Mouse (Mus musculus) gastrocnemius, adult 8-10 months (tissue): ENCODE measurements around the gene Prrt2. TPM values are rescaled to one million over a fixed set of nuclear protein-coding genes. Genes with fewer than 3 reads are reported as not detected.

Experiments used
- DNase-seq, 2 experiments: peaks; one replicate each; pipeline ENCODE4 v3.0.0; 2022; ENCODE audit warnings: low spot score in 2 of 2
- microRNA-seq: library from miRNA; unstranded; fragments of <30 nt; microRNA quantifications from one replicate; pipeline ENCODE4 v1.2.0, GENCODE M21; 2022
- total RNA-seq, 4 experiments: library from RNA; stranded (reverse); gene quantifications; 2 replicates each; pipeline ENCODE4 v1.2.4; 2022

Prrt2 gene
- total RNA-seq, 4 experiments from 2014 or later: 0.31 to 0.72 (median 0.65) TPM; not detected in 1

DNA sequence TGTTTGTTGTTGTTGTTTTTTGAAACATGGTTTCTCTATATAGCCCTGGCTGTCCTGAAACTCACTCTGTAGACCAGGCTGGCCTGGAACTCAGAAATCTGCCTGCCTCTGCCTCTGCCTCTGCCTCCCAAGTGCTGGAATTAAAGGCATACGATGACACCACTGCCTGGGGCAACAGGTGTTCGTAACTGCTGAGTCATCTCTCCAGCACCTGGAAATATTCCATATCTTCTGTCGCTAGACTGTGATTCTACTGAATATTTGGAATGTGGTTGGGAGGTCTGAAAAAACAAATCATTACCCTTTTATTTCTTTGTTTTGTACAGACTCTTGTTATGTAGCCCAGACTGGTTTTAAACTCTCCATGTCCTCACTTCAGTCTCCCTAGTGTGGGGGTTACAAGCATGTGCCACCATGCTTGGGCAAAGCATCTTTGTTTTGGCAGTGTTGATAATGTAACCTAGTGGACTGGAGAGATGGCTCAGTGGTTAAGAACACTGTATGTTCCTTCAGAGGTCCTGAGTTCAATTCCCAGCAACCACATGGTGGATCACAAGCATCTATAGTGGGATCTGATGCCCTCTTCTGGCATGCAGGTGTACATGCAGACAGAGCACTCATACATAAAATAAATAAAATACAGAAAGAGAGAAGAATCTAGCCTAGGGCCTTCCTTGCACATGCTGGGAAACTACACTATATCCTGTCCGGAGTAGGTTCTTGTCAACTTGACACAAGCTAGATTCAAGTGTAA lies 16.7 kb downstream of the Prrt2 start:
- no peak for DNase-seq

DNA sequence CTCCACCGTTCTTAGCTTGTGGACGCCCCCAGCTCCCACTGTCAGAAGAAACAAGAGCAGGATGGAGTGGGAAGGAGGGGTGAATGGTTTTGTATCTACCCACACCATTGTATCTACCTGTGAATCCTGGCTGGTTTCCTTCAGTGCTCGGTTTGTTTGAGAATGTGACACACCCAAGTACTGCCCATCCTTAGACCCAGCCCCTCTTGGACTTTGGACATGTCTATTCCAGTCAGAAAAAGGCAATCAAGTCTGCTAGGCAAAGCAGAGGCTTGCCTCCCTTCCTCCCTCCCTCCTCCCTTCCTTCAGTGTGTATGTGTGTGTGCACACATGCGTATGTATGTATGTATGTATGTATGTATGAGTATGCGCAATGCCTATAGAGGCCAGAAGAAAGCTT lies 17.4 kb downstream of the Prrt2 start:
- DNase-seq: no peak

DNA sequence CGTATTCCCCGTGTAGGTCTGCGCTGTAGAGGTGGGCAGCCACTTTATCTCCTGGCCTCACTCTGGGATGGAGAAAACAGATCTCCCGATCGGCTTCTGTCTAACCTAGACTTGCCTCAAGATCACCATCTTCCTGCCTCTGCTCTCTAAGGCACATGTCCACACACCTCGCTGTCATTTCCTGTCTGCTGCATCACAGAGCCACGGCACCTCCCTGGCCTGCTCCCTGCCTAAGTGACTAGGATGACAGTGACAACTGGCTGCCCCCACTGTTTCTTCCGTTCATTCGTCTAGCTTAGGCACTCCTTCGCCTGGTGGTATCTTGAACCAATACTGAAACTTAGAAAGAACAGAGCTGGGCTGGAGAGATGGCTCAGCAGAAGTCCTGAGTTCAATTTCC lies 21.4 kb downstream of the Prrt2 start:
- DNase-seq: no peak

DNA sequence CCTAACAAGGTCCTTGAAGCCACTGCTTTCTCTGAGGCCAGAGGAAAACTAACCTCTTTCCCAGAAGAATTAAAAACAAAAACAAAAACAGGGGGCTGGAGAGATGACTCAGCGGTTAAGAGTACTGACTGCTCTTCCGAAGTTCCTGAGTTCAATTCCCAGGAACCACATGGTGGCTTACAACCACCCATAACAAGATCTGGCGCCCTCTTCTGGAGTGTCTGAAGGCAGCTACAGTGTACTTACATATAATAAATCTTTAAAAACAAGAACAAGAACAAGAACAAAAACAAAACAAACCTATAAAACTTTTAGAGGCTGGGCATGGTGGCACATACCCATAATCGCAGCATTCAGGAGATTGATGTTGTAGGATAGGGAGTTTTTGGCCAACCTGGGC lies 24.6 kb downstream of the Prrt2 start:
- DNase-seq: no peak

DNA sequence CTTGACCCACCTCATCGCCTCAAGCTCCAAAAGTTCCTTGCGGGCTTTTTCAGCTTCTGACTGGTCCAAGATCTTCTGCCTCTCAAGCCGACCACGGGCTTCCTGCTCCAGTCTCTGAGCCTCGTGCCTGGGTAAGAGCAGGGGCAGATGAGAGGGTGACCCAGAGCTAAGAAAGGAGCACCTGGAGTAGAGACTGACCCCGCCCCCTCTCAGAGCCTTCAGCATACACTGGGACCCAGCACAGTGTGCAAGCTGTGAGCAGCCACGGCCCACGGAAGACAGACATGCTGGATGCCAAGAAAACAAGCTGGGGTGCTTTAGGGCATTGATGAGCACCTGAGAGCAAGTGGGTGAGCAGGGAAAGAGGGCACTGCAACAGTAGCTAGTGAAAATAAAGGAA lies 32.2 kb downstream of the Prrt2 start:
- no peak for DNase-seq

DNA sequence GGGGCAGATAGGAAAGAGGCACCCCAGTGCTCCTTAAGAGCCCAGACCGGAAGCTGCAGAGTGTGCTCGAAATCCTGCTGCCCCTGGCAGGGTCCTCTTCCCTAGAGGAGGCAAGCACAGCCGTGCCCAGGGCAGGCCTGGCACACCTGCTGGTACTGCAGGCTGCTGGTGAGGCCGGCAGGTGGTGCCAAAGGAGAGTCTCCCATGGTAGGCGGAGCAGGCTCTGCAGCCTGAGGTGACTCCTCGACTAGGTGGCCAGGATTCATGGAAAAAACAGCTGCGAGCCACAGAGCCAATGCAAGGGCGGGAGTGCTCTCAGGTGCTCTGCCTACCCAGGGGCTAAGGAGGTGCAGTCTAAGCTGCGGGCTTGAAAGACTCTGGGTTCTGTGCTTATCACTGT lies 34.7 kb downstream of the Prrt2 start:
- DNase-seq: peak; percentile 54 to 69

DNA sequence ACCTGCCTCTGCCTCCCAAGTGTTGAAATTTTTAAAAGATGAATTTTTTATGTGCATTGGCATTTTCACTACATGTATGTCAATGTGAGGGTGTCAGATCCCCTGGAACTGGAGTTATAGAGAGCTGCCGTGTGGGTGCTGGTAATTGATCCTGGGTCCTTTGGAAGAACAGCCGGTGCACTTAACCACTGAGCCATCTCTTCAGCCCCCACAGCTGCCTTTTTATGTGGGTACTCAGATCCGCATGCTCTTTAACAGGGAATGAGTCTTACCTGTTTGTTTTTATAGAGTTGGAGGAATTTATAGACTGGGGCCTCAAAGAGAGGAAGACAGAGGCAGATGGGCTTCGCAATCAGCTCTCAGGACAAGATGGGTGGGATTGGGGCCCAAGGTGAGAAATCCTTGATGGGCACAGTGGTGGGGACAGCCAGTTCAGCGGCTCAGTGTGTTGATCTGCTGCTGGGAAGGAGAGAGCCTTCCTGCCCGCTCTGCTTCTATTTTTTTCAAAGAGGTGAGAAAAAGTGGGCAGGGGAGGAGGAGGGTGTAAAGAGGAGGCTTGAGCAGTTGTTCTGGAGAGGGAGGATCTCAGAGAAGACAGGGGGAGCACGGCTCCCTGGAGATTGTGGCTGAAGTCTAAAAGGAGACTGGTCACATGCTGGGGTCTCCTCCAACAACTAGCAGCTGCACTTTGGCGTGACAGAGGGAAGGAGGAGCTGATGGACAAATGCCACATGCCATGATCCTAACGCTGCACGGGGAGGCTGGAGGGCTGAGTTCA lies 36.2 kb downstream of the Prrt2 start:
- DNase-seq: no peak

DNA sequence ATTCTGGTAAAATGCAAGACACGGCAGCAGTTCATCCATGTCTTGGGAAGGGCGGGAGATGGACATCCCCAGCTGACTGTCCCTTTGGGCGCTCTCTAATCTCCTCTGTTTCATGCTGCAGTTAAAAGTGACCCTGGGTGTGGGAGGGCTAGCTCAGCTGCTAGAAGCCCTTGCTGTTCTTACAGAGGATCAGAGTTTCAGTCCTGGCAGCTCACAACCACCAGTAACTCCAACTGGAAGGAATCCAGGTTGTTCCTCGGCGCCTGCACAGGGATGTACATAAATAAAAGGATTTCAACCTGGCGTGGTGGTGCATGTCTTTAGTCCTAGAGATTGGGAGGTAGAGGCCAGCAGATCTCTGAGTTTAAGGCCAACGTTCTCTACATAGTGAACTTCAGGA lies 37.9 kb downstream of the Prrt2 start:
- no peak for DNase-seq

DNA sequence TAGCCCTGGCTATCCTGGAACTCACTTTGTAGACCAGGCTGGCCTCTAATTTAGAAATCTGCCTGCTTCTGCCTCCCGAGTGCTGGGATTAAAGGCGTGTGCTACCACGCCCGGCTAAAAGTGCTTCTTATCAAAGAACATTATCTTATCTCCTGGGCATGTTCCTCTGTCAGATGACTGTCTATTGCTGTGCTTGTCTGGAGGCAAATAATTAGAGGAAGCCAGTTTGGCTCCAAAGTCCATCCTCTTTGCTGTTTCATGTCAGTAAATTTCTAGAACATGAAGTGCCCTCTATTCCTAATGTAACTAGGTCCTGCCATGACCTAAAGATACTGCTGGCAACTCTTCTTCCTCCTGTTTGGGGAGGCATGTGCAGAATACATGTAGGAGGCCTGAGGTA lies 39.0 kb downstream of the Prrt2 start:
- DNase-seq: no peak

DNA sequence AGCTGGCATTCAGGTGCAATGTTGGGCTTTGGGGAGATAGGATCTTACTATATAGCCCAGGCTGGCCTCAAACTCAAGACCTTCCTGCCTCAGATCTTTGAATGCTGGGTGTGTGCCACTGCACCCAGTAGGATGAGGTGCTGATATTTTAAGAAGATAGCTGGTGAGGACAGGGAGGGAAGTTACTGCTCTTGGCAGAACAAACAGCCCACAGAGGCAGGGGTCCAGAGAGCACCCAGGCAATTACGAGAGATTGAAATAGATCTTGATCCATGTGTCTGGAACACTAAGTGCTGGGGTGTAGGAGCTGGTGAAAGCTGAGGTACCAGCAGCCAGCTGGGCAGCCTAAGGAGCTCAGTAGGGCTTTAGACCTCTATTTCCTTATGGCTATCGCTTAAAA lies 39.4 kb downstream of the Prrt2 start:
- peak in 1 of 2 experiments; percentile 29 for DNase-seq

DNA sequence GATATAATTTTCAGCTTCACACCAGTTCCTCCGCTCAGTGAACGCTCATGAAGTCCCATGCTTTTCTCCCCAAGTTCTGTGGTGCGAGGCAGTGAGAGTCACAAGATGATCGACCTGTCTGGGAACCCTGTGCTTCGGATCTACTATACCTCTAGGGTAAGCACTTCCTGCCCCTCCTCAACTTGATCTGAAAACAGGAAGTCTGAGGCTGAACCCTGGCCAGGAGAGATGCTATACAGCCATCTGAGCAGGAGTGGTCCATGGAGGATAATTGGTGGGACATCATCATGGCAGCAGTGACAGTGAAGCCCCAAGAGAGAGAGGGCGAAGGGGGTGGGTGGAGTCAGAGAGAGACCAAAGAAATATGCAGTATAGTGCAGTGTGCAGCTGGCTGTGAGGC lies 42.2 kb downstream of the Prrt2 start:
- no peak for DNase-seq

DNA sequence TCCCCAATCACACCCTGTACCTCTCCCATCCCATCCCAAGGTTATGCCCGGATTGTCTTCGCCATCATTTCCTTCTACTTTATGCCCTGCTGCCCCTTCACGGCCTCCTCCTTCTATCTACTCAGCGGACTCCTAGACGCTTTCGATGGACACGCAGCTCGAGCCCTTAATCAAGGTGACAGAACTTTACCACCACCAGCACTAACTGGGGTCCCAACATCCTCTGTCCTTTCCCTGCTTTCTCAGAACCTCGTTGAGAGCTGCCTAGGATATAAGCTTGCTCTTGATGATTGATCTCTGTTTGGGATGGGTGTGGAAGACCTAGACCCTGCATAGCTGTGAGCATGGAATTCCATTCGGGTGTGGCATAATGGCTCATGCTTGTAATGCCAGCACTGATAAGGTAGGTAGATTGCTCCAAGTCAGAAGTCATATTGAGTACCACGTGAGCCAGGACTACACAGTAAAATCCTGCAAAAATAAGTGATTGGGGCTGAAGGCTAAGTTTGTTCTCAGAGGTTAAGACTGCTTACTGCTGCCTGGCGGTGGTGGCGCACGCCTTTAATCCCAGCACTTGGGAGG lies 44.0 kb downstream of the Prrt2 start:
- no peak for DNase-seq

DNA sequence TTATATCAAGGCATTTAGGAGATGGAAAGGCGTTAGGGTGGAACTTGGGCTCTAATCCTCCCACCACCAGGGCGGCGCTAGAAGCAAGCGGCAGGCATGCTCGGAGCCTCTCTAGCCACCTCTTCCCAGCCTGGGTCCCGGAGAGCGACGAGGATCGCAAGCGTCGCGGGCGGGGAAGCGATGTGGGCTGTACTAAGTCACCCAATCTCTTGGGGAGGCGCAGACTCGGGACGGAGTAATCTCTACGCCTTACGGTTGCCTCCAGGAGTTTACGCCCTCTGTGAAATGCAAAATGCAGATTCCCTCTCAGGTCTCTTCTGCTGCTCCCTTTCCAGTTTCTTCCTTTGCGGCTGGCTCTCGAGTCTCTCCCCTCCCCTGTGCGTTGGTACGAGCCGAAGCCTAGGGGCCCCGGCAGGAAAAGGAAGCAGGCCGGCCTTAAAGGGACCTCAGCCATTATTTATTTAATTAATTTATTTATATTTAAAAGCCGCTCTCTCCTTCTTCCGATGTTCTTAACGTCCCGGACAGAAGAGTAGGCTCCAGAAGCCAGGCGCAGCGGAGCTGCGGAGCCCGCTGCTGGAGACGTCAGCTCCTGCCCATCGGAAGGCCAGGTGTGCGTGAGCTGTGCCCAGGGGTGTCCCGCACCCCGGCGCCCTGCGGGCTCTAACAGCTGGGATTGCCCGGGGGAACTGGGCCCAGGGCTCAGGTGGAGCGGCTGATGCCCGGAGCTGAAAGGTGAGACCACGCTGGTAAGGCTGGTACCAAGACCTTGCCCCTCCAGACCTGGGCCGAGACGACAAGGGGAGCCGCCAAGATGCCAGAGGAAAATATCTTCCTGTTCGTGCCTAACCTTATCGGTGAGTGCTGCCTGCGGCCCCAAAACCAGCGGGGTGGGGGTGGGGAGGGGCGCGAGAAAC lies 44.8 kb downstream of the Prrt2 start, which contains the start of gene Cdiptos:
Gene Cdiptos (minus strand): TSS at position 149 of the 917 bp plus-strand sequence.
- peak; percentile 91 to 92 for DNase-seq

DNA sequence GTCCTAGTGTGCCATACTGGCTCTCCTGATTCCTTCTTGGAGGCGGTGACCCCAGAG lies 45.3 kb downstream of the Prrt2 start, which contains the start of gene Cdipt:
Gene Cdipt (plus strand): TSS at position 22 of the 57 bp plus-strand sequence.
- DNase-seq: no peak

DNA sequence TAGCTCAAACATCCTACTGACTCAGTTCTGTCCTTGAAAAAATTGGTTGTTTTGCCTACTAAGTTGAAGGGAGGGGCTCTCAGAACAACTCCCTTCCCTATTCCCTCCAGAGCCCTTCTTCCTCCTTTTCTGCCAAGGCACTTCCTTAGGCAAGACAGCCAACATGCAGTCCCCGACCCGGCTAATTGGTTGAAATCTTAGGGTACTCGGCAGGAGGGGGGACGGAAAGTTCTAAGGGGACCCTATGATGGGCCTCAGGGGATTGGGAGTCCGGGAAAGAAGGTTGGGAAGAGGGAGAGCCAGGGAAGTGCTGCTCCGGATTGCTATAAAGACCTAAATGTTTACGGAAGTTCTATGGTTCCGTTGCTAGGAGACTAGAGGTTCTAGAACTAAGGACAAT lies 45.5 kb downstream of the Prrt2 start:
- no peak for DNase-seq

Small RNA genes lying within 50 kb of the gene (microRNA-seq; reads per million reads assigned to microRNA genes)
- not detected for gene Gm44343

Other genes with a start within 250 kb of the Prrt2 start
- gene Ypel3, start 244.3 kb downstream of the Prrt2 start, total RNA-seq: 100 to 1,000 TPM in 1 of 4 experiments, 10 to 100 TPM in 3; 91.2 to 105 (median 95.6) TPM
- under 1 TPM; 0.17 to 0.48 (median 0.40) TPM for gene Tbx6, start 239.7 kb downstream of the Prrt2 start, total RNA-seq
- 10 to 100 TPM; 23.1 to 26.0 (median 24.8) TPM for gene Ppp4c, start 228.7 kb downstream of the Prrt2 start, total RNA-seq
- gene Fam57b, start 223.5 kb downstream of the Prrt2 start, total RNA-seq: 10 to 100 TPM; 49.5 to 78.2 (median 66.4) TPM
- gene 4930451I11Rik, start 189.6 kb downstream of the Prrt2 start, total RNA-seq: not detected
- not detected for gene Doc2a, start 173.8 kb downstream of the Prrt2 start, total RNA-seq
- gene Hirip3, start 159.2 kb downstream of the Prrt2 start, total RNA-seq: 1 to 10 TPM; 4.1 to 9.6 (median 5.1) TPM
- gene Ino80e, start 158.8 kb downstream of the Prrt2 start, total RNA-seq: 10 to 100 TPM in 3 of 4 experiments, 1 to 10 TPM in 1; 10.0 to 11.1 (median 10.5) TPM
- gene Taok2, start 136.5 kb downstream of the Prrt2 start, total RNA-seq: 10 to 100 TPM; 18.6 to 20.9 (median 20.0) TPM
- gene Tmem219, start 98.3 kb downstream of the Prrt2 start, total RNA-seq: 10 to 100 TPM in 3 of 4 experiments, 1 to 10 TPM in 1; 9.3 to 13.4 (median 12.0) TPM
- gene Kctd13, start 92.3 kb downstream of the Prrt2 start, total RNA-seq: 1 to 10 TPM; 1.2 to 4.0 (median 2.7) TPM
- gene Asphd1, start 71.6 kb downstream of the Prrt2 start, total RNA-seq: not detected
- gene Sez6l2, start 70.6 kb downstream of the Prrt2 start, total RNA-seq: 1 to 10 TPM in 1 of 4 experiments, under 1 TPM in 3; 0.19 to 1.1 (median 0.51) TPM
- 10 to 100 TPM; 27.4 to 34.9 (median 33.3) TPM for gene Cdipt, start 45.3 kb downstream of the Prrt2 start, total RNA-seq
- gene Cdiptos, start 45.1 kb downstream of the Prrt2 start, total RNA-seq: under 1 TPM in 1 of 4 experiments, not detected in 3; 0.24 TPM
- gene Mvp, start 6.6 kb downstream of the Prrt2 start, total RNA-seq: 10 to 100 TPM; 26.7 to 48.3 (median 34.8) TPM
- under 1 TPM in 1 of 4 experiments, not detected in 3; 0.67 TPM for gene Pagr1b, start 4.7 kb downstream of the Prrt2 start, total RNA-seq
- gene Pagr1a, start 3.9 kb downstream of the Prrt2 start, total RNA-seq: 10 to 100 TPM in 1 of 4 experiments, 1 to 10 TPM in 3; 1.3 to 17.6 (median 5.2) TPM
- 10 to 100 TPM in 3 of 4 experiments, 1 to 10 TPM in 1; 4.0 to 20.7 (median 14.7) TPM for gene Gm42742, start 114 bp downstream of the Prrt2 start, total RNA-seq
- gene Maz, start 5.8 kb upstream of the Prrt2 start, total RNA-seq: 10 to 100 TPM; 67.1 to 73.4 (median 72.5) TPM
- 1 to 10 TPM in 1 of 4 experiments, under 1 TPM in 1, not detected in 2; 0.82 to 1.8 TPM for gene Kif22, start 21.3 kb upstream of the Prrt2 start, total RNA-seq
- not detected for gene Zg16, start 66.1 kb upstream of the Prrt2 start, total RNA-seq
- under 1 TPM; 0.12 to 0.74 (median 0.25) TPM for gene AI467606, start 70.1 kb upstream of the Prrt2 start, total RNA-seq
- gene Qprt, start 101.0 kb upstream of the Prrt2 start, total RNA-seq: under 1 TPM in 3 of 4 experiments, not detected in 1; 0.18 to 0.29 (median 0.27) TPM
- under 1 TPM in 3 of 4 experiments, not detected in 1; 0.07 to 0.13 (median 0.13) TPM for gene Spn, start 116.6 kb upstream of the Prrt2 start, total RNA-seq
- gene Cd2bp2, start 174.8 kb upstream of the Prrt2 start, total RNA-seq: 10 to 100 TPM; 25.2 to 35.0 (median 32.7) TPM
- gene Tbc1d10b, start 187.3 kb upstream of the Prrt2 start, total RNA-seq: 10 to 100 TPM; 29.1 to 34.3 (median 32.1) TPM
- gene Mylpf, start 187.7 kb upstream of the Prrt2 start, total RNA-seq: over 10,000 TPM; 27,006 to 32,685 (median 27,393) TPM
- gene Zfp553, start 211.8 kb upstream of the Prrt2 start, total RNA-seq: 1 to 10 TPM; 4.2 to 5.5 (median 4.8) TPM
- 1 to 10 TPM; 1.0 to 2.8 (median 1.4) TPM for gene Sept1, start 211.9 kb upstream of the Prrt2 start, total RNA-seq
- gene Zfp771, start 223.1 kb upstream of the Prrt2 start, total RNA-seq: 10 to 100 TPM; 13.7 to 21.0 (median 18.3) TPM
- gene Dctpp1, start 239.5 kb upstream of the Prrt2 start, total RNA-seq: 10 to 100 TPM; 31.3 to 38.3 (median 33.9) TPM